Mouse (Mus musculus) T-cell, adult 66 days (primary cell): ENCODE data around the gene Ccnt1. TPM values are rescaled to one million over a fixed set of nuclear protein-coding genes. Genes with fewer than 3 reads are reported as not detected.

Experiments used
- total RNA-seq, 2 experiments: library from RNA; stranded (reverse); gene quantifications; 3 replicates in 1 of 2; 4 replicates in 1 of 2; pipeline ENCODE4 v1.2.4; 2023

Gene Ccnt1
- total RNA-seq: 100 to 1,000 TPM; 123 to 126 TPM

DNA sequence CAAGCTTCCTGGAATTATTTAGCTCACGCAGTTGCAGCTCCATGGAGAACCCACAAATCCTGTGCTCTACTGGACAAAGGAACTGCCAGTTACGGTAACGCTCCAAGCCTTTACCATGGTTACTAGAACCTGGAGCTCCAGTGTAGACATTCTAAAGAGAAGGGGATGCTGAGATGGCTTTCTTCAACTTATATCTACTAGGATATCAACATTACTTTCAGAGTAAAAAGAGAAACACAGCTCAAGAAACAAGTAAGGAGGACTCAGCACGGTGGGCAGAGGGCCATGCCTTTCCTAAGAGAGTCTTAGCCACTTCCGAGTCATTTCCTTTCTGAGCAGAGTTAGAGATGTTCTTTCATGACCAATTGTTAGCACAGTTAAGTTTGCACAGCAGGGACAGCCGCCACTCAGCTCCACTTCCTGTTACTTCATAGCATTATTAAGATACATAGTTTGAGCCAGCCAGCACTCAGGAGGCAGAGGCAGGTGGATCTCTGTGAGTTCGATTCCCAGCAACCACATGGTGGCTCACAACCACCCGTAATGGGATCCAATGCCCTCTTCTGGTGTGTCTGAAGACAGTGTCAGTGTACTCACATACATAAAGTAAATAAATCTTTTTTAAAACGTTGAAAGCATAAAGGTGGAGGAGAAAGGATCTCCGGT lies at the start of gene Ccnt1, which contains the start of gene 4930415O20Rik:
Gene Ccnt1, minus strand, starts transcription at position 51 of the 666 bp plus-strand sequence.
Gene 4930415O20Rik, plus strand, starts transcription at position 132 of the 666 bp plus-strand sequence.

DNA sequence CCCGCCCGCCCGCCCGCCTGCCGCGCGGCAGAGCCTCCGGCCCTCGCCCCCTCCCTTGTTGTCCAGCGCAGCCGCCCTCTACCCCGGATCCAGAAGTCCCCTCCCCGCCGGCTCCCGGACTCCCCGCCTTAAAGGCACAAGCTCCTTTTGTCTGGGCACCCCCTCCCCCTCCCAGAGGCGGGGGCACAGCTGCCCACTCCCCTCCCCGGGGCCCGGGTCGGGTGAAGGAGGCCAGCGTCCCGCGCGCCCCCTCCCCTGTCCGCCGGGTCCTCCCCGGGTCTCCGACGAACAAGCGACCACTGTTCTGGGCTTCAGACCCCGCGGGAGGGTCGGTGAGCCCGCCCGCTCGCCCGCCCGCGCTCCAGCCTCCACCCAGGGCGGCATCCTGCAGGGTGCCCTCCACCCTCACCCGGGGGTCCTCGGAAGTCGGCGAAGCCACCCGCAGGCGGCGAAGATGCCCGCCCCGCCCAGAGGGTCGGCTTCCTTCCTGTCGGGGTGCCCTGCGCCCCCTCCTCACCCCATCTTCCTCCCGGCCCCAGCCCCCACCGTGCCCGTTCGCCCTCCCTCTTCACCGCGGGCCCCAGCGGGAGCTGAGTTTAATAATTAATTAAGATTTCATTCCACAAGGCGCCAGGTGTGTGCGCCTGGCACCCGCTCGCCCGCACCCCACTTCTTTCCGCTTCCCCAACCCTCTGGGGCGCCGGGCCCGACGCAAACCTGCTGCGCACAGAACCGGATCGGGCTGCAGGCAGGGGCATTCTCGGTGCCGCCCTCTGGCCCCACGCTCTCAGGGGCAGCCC lies 38.8 kb upstream of the Ccnt1 start, which contains the start of gene Adcy6:
Gene Adcy6, minus strand, starts transcription at position 746 of the 800 bp plus-strand sequence.

DNA sequence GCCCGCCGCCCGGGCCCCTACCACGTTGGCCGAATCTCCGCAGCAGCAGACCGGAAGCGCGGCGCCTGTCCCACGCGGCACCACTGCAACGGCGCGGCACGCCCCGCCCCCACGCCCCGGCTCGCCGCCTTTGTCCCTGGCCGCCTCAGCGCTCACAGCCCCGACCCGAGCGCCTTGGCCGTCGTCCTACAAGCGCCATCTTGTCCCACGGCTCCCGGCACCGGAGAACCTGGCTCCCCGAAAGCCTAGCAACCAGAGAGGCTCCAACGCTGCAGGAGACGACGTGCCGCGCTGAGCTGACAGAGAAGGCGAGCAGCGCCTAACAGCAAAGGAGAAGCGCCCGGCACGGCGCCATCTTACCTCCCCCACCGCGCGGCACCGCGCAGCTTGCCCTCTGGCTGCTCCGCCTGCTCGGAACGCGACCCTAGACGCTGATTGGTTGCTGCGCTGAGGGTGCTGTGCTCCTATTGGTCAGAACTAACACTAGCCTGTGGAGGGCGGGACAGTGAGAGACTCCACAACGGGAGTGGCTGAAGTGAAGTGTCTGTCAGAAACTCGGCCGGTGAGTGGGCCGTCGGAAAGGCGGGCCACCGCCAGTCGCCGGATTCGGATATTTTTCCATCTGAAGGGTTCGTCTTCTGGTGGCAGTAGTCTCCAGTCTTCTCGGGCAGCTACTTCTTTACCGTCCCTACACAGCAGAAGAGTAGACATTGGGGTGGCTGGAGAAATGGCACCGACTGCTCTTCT lies 36.7 kb downstream of the Ccnt1 start, which contains the start of gene Kansl2:
Gene Kansl2, minus strand, starts transcription at position 384 of the 747 bp plus-strand sequence.

DNA sequence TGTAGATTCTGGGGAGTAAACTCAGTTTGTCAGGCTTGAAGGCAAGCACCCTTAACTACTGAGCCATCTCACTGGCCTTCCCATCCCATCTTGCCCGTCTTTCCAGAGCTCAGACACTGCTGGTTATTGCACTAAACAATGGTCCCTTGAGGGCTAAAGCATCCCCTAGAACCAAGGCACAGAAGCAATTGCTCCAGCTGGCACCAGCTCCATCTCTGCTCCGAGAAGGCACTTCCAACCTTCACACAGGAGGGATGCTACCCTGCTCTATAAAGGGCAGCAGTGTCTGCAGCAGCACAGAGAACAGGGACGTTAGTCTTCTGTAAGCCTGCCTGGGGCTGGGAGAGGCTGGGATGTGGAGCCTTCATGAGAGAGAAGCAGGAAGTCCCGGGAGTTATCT lies 78.6 kb downstream of the Ccnt1 start, which contains the start of gene Olfr279:
Gene Olfr279, plus strand, starts transcription at position 301 of the 400 bp plus-strand sequence.

Other genes starting within 250 kb of the Ccnt1 start
- not detected for gene Olfr284, start 229.9 kb downstream of the Ccnt1 start, total RNA-seq
- gene Olfr283, start 190.0 kb downstream of the Ccnt1 start, total RNA-seq: not detected
- not detected for gene Olfr282, start 139.7 kb downstream of the Ccnt1 start, total RNA-seq
- not detected for gene Olfr281, start 118.3 kb downstream of the Ccnt1 start, total RNA-seq
- not detected for gene OR5BS1P, start 101.0 kb downstream of the Ccnt1 start, total RNA-seq
- gene Lalba, start 88.2 kb downstream of the Ccnt1 start, total RNA-seq: not detected
- not detected for gene Olfr279, start 78.5 kb downstream of the Ccnt1 start, total RNA-seq
- gene Kansl2, start 36.7 kb downstream of the Ccnt1 start, total RNA-seq: 10 to 100 TPM; 61.5 to 65.2 TPM
- not detected for gene 4930415O20Rik, start 81 bp upstream of the Ccnt1 start, total RNA-seq
- 10 to 100 TPM; 24.1 to 30.7 TPM for gene Adcy6, start 39.2 kb upstream of the Ccnt1 start, total RNA-seq
- under 1 TPM; 0.79 to 0.83 TPM for gene Cacnb3, start 59.9 kb upstream of the Ccnt1 start, total RNA-seq
- gene Ddx23, start 92.0 kb upstream of the Ccnt1 start, total RNA-seq: 100 to 1,000 TPM; 137 to 163 TPM
- 1 to 10 TPM in 1 of 2 experiments, under 1 TPM in 1; 0.82 to 1.3 TPM for gene Rnd1, start 106.5 kb upstream of the Ccnt1 start, total RNA-seq
- not detected for gene Ccdc65, start 137.3 kb upstream of the Ccnt1 start, total RNA-seq
- gene Fkbp11, start 157.3 kb upstream of the Ccnt1 start, total RNA-seq: 1 to 10 TPM; 3.7 to 5.5 TPM
- gene Arf3, start 192.3 kb upstream of the Ccnt1 start, total RNA-seq: 100 to 1,000 TPM; 105 to 115 TPM
- gene Wnt10b, start 207.2 kb upstream of the Ccnt1 start, total RNA-seq: under 1 TPM; 0.21 to 0.29 TPM
- not detected for gene Wnt1, start 218.9 kb upstream of the Ccnt1 start, total RNA-seq
- under 1 TPM; 0.15 to 0.39 TPM for gene Ddn, start 238.6 kb upstream of the Ccnt1 start, total RNA-seq